Mouse (Mus musculus) gonadal fat pad, adult 2 months (tissue): ENCODE results near the gene Pcare. TPM values are rescaled to one million over a fixed set of nuclear protein-coding genes. Genes with fewer than 3 reads are reported as not detected.

Source experiments
- DNase-seq: peaks from one replicate; pipeline ENCODE4 v3.0.0-alpha.2; 2012; ENCODE audit warnings: low read depth
- polyA plus RNA-seq: library from polyadenylated mRNA; depleted of rRNA; stranded (reverse); fragments of >200 nt; gene quantifications from 2 replicates; pipeline ENCODE4 v1.2.3, GENCODE M21; 2012; rRNA removed

Gene Pcare
- polyA plus RNA-seq, 1 experiment = not detected

GRCm38 (mm10) chr17:71730655-71731054, 22.0 kb downstream of the Pcare start:
- DNase-seq = peak; percentile 95

DNA sequence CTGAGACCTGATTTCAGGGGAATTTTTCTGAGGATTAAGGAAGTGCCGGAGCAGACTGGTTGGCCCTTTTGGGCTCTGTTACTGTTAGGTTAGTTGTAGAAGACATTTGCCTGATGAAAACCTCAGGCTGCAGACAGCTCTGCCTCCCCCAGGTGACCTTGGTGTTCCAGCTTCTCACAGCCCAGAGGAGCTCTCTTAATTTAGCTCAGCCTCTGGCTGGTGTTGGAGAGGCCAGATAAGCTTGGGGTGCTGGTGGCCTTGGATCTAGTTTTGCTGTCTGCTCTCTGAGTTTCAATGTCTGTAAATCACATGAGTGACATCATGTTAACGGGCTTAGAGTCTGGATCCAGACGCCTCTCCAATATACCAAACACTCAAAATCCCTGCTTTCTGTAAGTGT, 31.7 kb downstream of the Pcare start:
- no peak for DNase-seq

DNA sequence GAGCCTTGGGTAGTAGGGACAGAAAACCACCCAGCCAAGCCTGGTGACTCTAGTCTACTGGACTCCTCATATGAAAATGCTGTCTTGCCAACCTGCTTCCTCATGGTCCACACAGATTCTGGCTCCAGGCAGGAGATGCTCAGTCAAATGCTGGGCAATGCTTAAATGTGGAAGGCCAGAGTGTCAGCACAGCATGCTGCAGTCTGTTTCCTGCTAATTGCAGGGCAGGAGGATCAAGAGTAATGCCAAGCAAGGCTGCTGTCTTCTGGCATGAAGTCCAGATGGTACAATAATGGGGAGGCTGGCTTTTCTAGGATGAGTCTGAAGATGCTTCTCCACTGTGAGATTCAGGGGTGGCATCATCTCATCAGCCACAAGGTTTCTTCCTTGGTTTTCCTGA, 32.3 kb downstream of the Pcare start:
- no peak for DNase-seq

DNA sequence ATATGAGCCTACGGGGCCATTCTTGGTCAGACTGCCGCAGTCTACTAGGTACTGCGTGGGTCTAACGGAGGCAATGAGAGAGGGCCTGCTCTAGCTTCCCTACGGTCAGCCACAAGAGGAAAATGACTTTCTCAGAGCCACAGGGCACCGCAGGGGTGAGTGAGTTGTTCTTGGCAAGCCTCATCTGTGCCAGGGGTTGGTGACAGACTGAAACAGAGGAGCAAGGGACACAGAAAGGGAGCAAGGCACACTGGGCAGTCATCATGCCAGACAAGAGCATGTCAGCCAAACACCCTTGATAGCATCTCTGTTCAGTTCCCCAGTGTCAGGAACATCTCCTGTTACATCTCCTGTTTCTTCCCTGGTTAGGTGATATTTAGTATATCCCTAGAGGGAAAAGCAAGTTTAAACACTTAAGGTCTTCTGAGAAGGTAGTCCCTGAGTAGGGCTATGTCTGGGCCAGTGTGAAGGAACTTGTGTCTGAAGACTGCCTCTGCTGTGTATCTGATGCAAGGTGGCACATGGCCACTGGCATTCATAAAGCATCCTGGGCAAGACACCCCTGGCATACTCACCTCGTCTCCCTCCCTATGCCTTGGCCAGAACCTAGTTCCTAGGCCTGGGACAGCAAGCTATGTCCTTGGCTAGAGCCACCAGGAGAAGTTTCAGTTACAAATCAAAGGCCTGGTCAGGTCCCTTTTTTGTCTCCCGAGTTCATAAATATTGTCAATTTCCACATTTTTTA, 34.6 kb downstream of the Pcare start:
- no peak for DNase-seq

- DNase-seq = no peak
These were observed 37.7 kb downstream of the Pcare start for GRCm38 (mm10) chr17:71715034-71715433.

GRCm38 (mm10) chr17:71712279-71712678, 40.4 kb downstream of the Pcare start:
- no peak for DNase-seq

- no peak for DNase-seq
These were observed 45.0 kb downstream of the Pcare start for GRCm38 (mm10) chr17:71707715-71708114.

DNA sequence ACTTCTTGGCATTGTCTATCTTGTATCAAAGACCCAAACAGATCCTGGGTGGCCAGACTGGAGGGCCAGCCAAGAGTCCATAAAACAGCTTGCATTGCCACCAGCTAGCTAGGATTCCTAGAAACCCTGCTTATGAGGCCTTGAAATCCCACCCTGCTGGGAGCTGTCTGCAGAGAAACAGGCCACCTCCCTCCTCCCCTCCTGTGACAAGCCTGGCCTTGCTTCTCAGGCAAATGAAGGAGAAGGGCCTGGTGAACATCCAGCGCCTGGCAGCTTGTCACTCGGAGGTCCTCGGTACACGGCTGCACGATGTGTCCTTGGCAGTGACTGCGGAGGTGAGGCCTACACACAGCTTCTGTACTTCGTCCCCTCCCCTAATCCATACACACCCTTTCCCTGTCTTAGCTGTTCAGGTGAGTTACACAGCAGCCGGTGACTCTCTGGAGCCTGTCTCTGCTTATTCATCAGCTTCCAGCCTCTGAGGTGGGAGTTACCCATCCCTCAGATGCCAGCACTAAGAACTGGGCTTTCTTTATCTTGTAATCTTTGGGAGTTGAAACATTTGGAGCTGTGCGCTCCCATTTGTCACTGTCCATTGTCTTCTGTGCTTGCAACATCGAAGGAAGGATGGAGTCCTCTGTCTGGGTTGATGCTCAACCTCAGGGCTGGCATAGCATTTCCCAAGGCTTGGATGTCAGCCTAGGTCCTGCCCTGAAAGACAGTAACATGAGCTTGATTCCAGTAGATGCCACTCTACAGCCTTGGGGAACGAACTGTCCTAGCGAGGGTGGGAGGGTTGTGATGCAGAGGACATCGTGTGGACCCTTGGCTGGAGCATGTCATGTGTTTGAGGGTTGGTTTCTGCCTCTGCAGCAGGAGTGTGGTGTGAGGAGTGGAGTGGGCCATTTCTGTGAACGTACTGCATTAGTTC, 46.9 kb downstream of the Pcare start:
- DNase-seq = peak; percentile 97

GRCm38 (mm10) chr17:71705113-71705512, 47.6 kb downstream of the Pcare start:
- DNase-seq = no peak

DNA sequence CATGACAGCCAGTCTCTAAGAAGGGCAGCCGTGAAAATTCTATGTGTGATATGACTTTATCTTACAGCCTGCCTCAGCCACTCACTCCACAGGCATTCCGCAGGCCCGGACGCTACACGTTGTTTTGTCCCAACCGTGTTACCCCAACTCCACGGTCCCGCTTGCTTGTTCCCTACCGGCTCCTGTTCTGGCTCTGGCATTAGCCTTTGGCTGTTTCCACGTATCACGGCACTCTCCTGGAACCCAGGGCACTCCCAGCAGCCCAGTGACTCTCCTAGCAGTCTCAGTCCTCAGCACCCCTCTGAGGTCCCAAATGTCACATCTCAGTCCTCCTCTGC, 54.1 kb downstream of the Pcare start:
- no peak for DNase-seq

GRCm38 (mm10) chr17:71697896-71698618, 54.6 kb downstream of the Pcare start:
- no peak for DNase-seq

DNA sequence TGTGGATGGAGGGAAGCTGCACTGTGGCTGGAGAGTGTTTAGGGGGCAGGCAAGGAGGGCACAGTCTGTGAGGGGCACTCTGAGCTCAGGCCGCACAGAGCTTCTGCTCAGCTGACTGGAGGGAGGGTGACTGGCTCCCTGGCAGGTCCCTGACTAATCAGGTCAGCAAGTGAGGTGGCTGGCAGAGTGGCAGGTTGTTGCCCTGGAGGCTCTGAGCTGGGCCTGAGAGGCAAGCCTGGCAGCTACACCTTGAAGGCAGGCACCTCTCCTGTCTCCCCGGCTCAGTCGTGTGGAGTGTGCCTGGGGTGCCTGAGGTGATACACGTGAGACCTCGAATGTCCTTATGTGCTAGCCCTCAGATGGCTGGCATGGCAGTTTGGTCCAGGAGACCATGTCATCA, 56.3 kb downstream of the Pcare start:
- no peak for DNase-seq

DNA sequence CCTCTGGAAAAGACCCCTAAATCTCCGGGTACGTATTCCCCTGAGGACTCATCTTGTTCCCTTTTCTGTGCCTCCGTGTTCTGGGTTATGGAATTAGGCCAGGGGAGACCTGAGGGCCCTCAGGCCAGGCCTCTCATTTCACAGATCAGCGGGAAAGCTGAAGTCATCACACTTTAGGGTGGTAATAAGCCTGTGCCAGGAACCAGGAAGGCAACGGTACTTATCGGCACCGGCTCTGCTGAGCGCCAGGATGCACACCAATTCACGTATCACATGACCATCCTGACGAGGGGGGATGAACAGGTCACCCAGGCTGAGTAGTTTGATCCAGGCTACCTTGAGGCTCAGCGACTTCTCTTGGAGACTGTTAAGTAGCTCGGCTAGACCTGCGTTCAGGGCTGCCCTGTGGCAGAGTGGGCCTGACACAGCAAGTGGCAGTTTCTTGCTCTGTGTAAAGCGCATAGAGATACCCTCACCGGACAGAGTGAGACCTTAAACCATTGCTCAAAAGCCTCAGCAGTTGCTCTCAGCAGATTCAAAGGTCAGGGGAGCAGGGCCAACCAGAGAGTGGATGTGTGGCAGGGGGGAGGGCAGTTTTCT, 56.9 kb downstream of the Pcare start:
- no peak for DNase-seq

DNA sequence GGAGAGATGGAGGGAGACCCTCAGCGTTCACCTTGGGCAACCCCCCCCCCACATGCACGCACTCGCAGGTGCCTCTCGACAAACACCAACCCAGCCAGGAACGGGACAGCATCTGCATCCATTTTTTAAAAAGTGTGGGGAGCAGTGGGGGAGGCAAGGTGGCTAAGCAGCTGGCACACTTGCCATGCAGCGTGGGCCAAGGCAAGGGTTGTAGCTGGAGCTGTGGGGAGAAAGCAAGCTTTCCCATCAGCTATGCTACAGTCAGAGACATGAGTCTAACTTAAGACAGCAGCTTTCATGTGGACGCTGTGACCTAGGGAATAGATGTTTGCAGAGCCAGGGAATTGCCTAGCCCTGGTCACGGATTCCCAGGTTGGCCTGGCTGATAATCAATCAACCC, 57.5 kb downstream of the Pcare start:
- DNase-seq = no peak

- no peak for DNase-seq
These were observed 58.9 kb downstream of the Pcare start for GRCm38 (mm10) chr17:71693780-71694179.

Other genes starting within 250 kb of the Pcare start
- gene Ndc80, start 226.0 kb downstream of the Pcare start, polyA plus RNA-seq = 0.19 and 0.20 TPM in 2 replicates
- 0.09 and 0.37 TPM in 2 replicates for gene Spdya, start 200.8 kb downstream of the Pcare start, polyA plus RNA-seq
- 6.6 TPM in 2 replicates for gene Wdr43, start 137.0 kb downstream of the Pcare start, polyA plus RNA-seq
- 2.5 and 2.7 TPM in 2 replicates for gene Togaram2, start 79.6 kb downstream of the Pcare start, polyA plus RNA-seq
- gene Clip4, start 15.6 kb upstream of the Pcare start, polyA plus RNA-seq = 2.4 and 4.5 TPM in 2 replicates